Mouse (Mus musculus) thymus, postnatal 4 days (tissue): ENCODE results near the gene Uspl1.

ENCODE experiments used
- DNase-seq: peaks from one replicate; pipeline ENCODE4 v3.0.0; 2021

Uspl1 gene

GRCm38 (mm10) chr5:149168816-149169215 is 15.3 kb upstream of the Uspl1 start:
- no peak for DNase-seq

GRCm38 (mm10) chr5:149170841-149171588 is 13.1 kb upstream of the Uspl1 start:
- no peak for DNase-seq

- DNase-seq, result peak; percentile 30
These were observed 11.9 kb upstream of the Uspl1 start for GRCm38 (mm10) chr5:149172246-149172645.

GRCm38 (mm10) chr5:149174527-149174926 is 9.6 kb upstream of the Uspl1 start:
- DNase-seq, result no peak

GRCm38 (mm10) chr5:149175736-149176135 is 8.4 kb upstream of the Uspl1 start:
- DNase-seq, result no peak

- no peak for DNase-seq
These were observed 6.1 kb upstream of the Uspl1 start for GRCm38 (mm10) chr5:149178095-149178494.

GRCm38 (mm10) chr5:149179826-149180225 is 4.3 kb upstream of the Uspl1 start:
- no peak for DNase-seq

- DNase-seq, result no peak
These were observed 1.8 kb upstream of the Uspl1 start for GRCm38 (mm10) chr5:149182186-149182870.

- DNase-seq, result no peak
These were observed 1.0 kb upstream of the Uspl1 start for GRCm38 (mm10) chr5:149183122-149183521.

GRCm38 (mm10) chr5:149183721-149184103 is 438 bp upstream of the Uspl1 start:
- no peak for DNase-seq

- peak; percentile 72 for DNase-seq
These were observed 665 bp downstream of the Uspl1 start for GRCm38 (mm10) chr5:149184844-149185186.

- DNase-seq, result no peak
These were observed 1.7 kb downstream of the Uspl1 start for GRCm38 (mm10) chr5:149185806-149186205.

GRCm38 (mm10) chr5:149190160-149190559 is 6.0 kb downstream of the Uspl1 start:
- no peak for DNase-seq

GRCm38 (mm10) chr5:149196611-149197010 is 12.5 kb downstream of the Uspl1 start:
- no peak for DNase-seq

GRCm38 (mm10) chr5:149198782-149199181 is 14.6 kb downstream of the Uspl1 start:
- DNase-seq, result no peak

- no peak for DNase-seq
These were observed 18.8 kb downstream of the Uspl1 start for GRCm38 (mm10) chr5:149202941-149203340.

GRCm38 (mm10) chr5:149203796-149204375 is 19.7 kb downstream of the Uspl1 start:
- no peak for DNase-seq

- no peak for DNase-seq
These were observed 20.7 kb downstream of the Uspl1 start for GRCm38 (mm10) chr5:149204822-149205221.

- DNase-seq, result no peak
These were observed 21.1 kb downstream of the Uspl1 start for GRCm38 (mm10) chr5:149205265-149205664.

- DNase-seq, result no peak
These were observed 22.1 kb downstream of the Uspl1 start for GRCm38 (mm10) chr5:149206286-149206685.

GRCm38 (mm10) chr5:149207661-149208060 is 23.5 kb downstream of the Uspl1 start:
- DNase-seq, result no peak

- DNase-seq, result no peak
These were observed 24.6 kb downstream of the Uspl1 start for GRCm38 (mm10) chr5:149208776-149209175.

GRCm38 (mm10) chr5:149209328-149209727 is 25.2 kb downstream of the Uspl1 start:
- DNase-seq, result no peak

- no peak for DNase-seq
These were observed 26.9 kb downstream of the Uspl1 start for GRCm38 (mm10) chr5:149211041-149211440.
